Mouse (Mus musculus): ENCODE results near the gene Camk2n1. TPM values are rescaled to one million over a fixed set of nuclear protein-coding genes. Genes with fewer than 3 reads are reported as not detected.
A peak's percentile ranks its signal among the peaks of the same experiment; 100 is the strongest.

Camk2n1 gene
- polyA plus RNA-seq, 1 experiment from 2014 or later, result 2.4 TPM

- Histone ChIP-seq H3K27me3 (peaks cover 28% of the 10 kb centered on the region), H3K4me1 (peaks cover 8% of the 10 kb centered on the region), H3K4me2 (no peak overlapping the region), H3K36me3 (no peaks in the 10 kb centered on the region), H3K27ac (no peak overlapping the region), H3K4me3 (no peak overlapping the region), H3K9ac (no peak overlapping the region), H3K9me3 (no peaks in the 10 kb centered on the region)
- ATAC-seq (ENCODE audit: insufficient number of reproducible peaks, insufficient read depth, low FRiP score, low TSS enrichment, low read depth), result no peak
- WGBS, result 65% methylated on average over 7 of the region's 7 CpGs
Measured at GRCm38 (mm10) chr4:138471241-138471640, 17.1 kb downstream of the Camk2n1 start.

GRCm38 (mm10) chr4:138479595-138479994 is 25.5 kb downstream of the Camk2n1 start:
- H3K4me1 ChIP-seq, result no peaks in the 10 kb centered on the region

DNA sequence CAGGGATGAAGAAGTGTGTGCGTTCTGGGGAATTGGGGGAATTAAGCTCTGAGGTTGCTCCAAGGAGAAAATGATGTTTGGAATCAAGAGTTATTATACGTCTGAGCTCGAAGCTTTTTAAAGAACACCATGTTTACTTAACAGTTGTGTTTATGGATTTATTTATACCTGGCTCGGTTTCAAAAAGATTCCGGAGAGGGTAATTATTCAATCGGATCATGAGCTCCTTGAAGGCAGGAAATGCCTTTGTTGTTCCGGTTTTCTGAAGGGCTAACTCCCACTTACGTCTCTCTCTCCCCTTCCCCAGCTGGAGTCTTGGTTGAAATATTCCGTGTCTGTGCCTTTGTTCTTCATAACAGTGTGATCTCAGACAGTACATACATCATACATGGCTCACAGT is 26.8 kb downstream of the Camk2n1 start:
- no peaks in the 10 kb centered on the region for H3K36me3 ChIP-seq

More at GRCm38 (mm10) chr4:138479595-138479994, 25.5 kb downstream of the Camk2n1 start:
- H3K9me3 ChIP-seq, result no peaks in the 10 kb centered on the region
- WGBS, result 69% methylated on average over 7 of the region's 7 CpGs
- no peaks in the 10 kb centered on the region for H3K36me3 ChIP-seq
- no peak overlapping the region for H3K4me3 ChIP-seq
- no peak overlapping the region for H3K4me2 ChIP-seq
- no peak overlapping the region for H3K27ac ChIP-seq
- no peak for ATAC-seq (ENCODE audit: insufficient number of reproducible peaks, insufficient read depth, low FRiP score, low TSS enrichment, low read depth)
- H3K27me3 ChIP-seq, result peaks cover 25% of the 10 kb centered on the region
- no peak overlapping the region for H3K9ac ChIP-seq

DNA sequence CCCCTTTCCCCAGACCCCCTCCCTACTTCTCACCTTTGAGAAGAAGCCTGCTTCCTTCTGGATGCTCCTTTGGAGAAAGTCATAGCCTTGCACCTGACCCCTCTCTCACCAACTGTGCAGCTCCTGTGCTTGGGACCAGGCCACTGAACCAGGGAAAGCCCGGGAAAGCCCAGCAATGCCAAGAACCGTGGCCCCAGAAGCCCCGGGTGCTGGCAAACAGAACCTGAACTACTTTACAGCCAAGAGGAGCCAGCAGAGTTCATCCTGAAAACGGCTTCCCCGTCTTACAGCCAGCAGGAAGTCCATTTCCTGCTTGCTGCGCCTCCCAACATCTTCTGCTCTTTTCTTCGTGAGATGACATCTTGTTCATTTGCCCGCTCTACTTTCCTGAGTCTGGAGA is 28.6 kb downstream of the Camk2n1 start:
- WGBS, result 75% methylated on average over 8 of the region's 8 CpGs
- no peak overlapping the region for H3K4me2 ChIP-seq

More for the DNA sequence above, 26.8 kb downstream of the Camk2n1 start:
- no peak overlapping the region for H3K4me3 ChIP-seq
- H3K27me3 ChIP-seq, result peaks cover 19% of the 10 kb centered on the region
- no peak overlapping the region for H3K9ac ChIP-seq
- H3K4me2 ChIP-seq, result no peak overlapping the region
- 27% methylated on average over 9 of the region's 9 CpGs for WGBS
- no peaks in the 10 kb centered on the region for H3K9me3 ChIP-seq
- H3K4me1 ChIP-seq, result no peaks in the 10 kb centered on the region
- ATAC-seq (ENCODE audit: insufficient number of reproducible peaks, insufficient read depth, low FRiP score, low TSS enrichment, low read depth), result no peak
- no peak overlapping the region for H3K27ac ChIP-seq

GRCm38 (mm10) chr4:138488241-138488640 is 34.1 kb downstream of the Camk2n1 start:
- Histone ChIP-seq H3K36me3 (no peaks in the 10 kb centered on the region), H3K4me3 (no peak overlapping the region), H3K27ac (no peak overlapping the region), H3K4me2 (no peak overlapping the region), H3K4me1 (0 out of 2 replicates have a peak, but pooled peaks cover 5% of the 10 kb centered on the region), H3K9ac (no peak overlapping the region), H3K27me3 (no peaks in the 10 kb centered on the region), H3K9me3 (no peaks in the 10 kb centered on the region)
- 56% methylated on average over 8 of the region's 8 CpGs for WGBS
- no peak for ATAC-seq (ENCODE audit: insufficient number of reproducible peaks, insufficient read depth, low FRiP score, low TSS enrichment, low read depth)

More for the DNA sequence above, 28.6 kb downstream of the Camk2n1 start:
- Histone ChIP-seq H3K4me1 (no peaks in the 10 kb centered on the region), H3K36me3 (no peaks in the 10 kb centered on the region), H3K27ac (no peak overlapping the region), H3K27me3 (peaks cover 8% of the 10 kb centered on the region; the same call in 1 of the 2 replicates), H3K9me3 (no peaks in the 10 kb centered on the region), H3K9ac (no peak overlapping the region), H3K4me3 (no peak overlapping the region)
- no peak for ATAC-seq (ENCODE audit: insufficient number of reproducible peaks, insufficient read depth, low FRiP score, low TSS enrichment, low read depth)

DNA sequence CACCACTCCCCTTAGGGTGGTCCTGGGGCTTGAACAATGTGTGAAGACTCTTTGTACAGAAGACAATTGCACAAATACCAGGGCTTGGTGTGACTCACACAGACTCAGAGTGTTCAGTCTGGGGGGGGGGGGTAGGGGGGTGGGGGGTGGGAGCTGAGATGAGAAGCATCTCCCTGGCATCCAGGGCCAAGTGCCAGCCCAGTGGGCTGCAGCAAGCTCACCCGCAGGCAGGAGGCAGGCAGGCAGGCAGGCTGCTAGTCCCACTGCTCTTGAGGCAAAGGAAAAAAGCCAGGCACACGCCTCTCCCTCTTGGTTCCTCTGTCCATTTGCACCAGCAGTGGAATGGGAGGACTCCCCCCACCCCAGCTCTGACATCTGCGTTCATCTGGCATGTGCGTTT is 37.0 kb downstream of the Camk2n1 start:
- Histone ChIP-seq H3K9ac (no peak overlapping the region), H3K4me3 (no peak overlapping the region), H3K27ac (no peak overlapping the region), H3K27me3 (no peaks in the 10 kb centered on the region; the same call in 1 of the 2 replicates), H3K4me2 (no peak overlapping the region), H3K4me1 (peaks cover 27% of the 10 kb centered on the region), H3K36me3 (no peaks in the 10 kb centered on the region), H3K9me3 (no peaks in the 10 kb centered on the region)
- ATAC-seq (ENCODE audit: insufficient number of reproducible peaks, insufficient read depth, low FRiP score, low TSS enrichment, low read depth), result no peak
- WGBS, result 71% methylated on average over 4 of the region's 4 CpGs

DNA sequence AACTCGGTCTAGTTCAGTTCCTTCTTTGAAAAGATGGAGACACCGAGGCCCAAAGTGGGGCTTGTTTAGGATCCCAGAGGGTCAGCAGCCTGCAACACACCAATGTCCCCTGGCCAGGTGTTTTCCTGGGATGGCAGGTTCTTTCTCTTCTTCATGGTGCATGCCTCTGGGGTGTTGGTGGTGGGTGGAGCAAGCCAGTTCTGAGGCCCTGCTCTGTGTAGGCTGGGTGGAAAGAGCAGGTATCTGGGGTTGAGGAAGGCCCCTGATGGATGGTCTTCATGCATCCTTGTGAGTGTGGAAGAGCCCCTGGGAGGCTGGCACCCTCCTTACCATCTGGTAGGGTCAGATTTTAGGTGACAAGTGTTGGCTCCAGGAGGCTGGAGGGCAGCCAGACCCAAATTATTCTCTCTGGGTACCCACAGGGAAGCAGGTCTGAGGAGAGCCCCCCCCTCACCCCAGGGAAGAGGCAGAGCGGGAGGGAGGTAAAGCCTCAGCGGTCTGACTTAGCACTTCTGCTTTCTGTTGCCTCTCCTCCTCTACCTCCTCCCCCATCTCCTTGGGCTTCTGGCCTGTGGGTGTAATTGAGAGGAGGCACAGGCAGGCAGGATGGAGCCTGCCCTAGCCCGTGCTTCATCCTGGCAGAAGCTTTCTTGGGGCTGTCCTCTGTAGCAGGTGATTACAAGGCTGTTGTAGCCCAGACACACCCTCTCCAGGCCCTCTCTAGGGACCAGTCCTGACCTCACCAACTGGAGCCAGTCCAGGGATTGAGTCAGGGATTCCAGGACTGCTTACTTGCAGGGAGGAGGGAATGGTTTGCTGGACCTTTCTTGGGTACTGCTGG is 39.3 kb downstream of the Camk2n1 start:
- no peak overlapping the region for H3K9ac ChIP-seq
- H3K4me1 ChIP-seq, result peaks cover 33% of the 10 kb centered on the region
- H3K9me3 ChIP-seq, result no peaks in the 10 kb centered on the region
- peak; percentile 29; the same call in 1 of the 2 replicates for ATAC-seq (ENCODE audit: insufficient number of reproducible peaks, insufficient read depth, low FRiP score, low TSS enrichment, low read depth)
- H3K4me2 ChIP-seq, result no peak overlapping the region
- H3K36me3 ChIP-seq, result no peaks in the 10 kb centered on the region
- WGBS, result 41% methylated on average over 5 of the region's 5 CpGs
- H3K27me3 ChIP-seq, result no peaks in the 10 kb centered on the region; the same call in 1 of the 2 replicates
- H3K4me3 ChIP-seq, result no peak overlapping the region
- no peak overlapping the region for H3K27ac ChIP-seq

DNA sequence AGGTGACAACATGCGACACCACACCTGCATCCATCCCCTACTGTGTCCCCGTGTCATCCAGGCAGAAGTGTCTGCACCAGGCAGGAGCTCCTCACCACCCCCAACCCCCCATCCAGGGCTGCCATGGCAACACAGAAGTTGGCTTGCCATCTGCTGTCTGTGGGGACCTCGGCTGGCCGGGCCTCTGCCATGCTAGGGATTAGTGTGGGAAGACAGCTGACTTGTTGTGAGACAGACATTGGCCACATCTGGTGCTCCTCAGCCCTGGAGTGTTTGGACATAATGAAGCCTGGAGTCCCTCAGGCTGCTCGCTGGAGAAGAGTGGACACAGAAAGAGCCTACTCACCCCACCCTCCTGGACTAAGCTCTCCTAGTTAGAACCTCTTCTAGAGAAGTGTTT is 40.8 kb downstream of the Camk2n1 start:
- H3K9ac ChIP-seq, result no peak overlapping the region
- no peak overlapping the region for H3K27ac ChIP-seq

GRCm38 (mm10) chr4:138495775-138496174 is 41.7 kb downstream of the Camk2n1 start:
- H3K9ac ChIP-seq, result peak overlapping the region; percentile 22; the same call in 1 of the 2 replicates
- 9% methylated on average over 13 of the region's 13 CpGs for WGBS

More for the DNA sequence above, 40.8 kb downstream of the Camk2n1 start:
- no peaks in the 10 kb centered on the region for H3K9me3 ChIP-seq
- no peak for ATAC-seq (ENCODE audit: insufficient number of reproducible peaks, insufficient read depth, low FRiP score, low TSS enrichment, low read depth)
- WGBS, result 28% methylated on average over 5 of the region's 5 CpGs
- no peaks in the 10 kb centered on the region; the same call in 1 of the 2 replicates for H3K27me3 ChIP-seq
- no peak overlapping the region for H3K4me2 ChIP-seq
- H3K4me3 ChIP-seq, result no peak overlapping the region
- H3K4me1 ChIP-seq, result peaks cover 28% of the 10 kb centered on the region
- no peaks in the 10 kb centered on the region for H3K36me3 ChIP-seq

DNA sequence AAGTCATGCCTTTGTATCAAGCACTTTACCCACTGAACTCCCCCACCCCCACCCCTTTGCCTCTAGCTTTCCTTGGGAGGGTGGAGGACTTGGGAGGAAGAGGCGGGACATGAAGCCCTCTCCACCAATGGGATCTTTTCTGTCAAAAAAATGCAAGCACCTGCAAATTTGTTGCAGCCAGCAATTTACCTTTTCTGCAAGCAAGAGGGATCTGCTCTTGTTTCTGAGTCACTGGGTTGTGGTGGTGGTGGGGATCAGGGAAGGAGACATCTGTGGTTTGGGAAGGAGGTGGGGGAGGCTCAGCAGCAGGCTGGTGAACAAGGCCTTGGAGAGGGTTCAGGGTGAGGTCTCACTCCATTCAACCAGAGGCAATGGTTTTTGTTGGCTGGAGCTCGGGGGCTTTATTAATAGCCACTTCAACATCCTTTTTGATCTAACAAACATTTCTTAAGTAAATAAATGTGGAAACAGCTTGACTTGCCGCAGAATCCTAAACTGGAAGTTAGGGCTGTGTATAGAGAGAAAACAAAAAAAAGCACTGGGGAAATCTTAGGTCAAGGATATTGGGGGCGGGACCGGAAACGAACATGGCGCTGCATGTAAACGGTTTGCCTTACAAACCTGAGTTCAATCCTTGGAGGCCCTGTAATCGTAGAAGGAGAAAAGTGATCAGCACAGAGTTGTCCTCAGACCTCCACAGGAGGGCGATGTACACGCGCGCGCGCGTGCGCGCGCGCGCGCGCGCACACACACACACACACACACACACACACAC is 42.8 kb downstream of the Camk2n1 start:
- no peak overlapping the region for H3K9ac ChIP-seq
- H3K4me1 ChIP-seq, result peaks cover 28% of the 10 kb centered on the region
- no peaks in the 10 kb centered on the region; the same call in 1 of the 2 replicates for H3K27me3 ChIP-seq
- H3K4me3 ChIP-seq, result no peak overlapping the region
- 73% methylated on average over 23 of the region's 24 CpGs for WGBS
- no peaks in the 10 kb centered on the region for H3K9me3 ChIP-seq
- no peak overlapping the region for H3K4me2 ChIP-seq
- no peaks in the 10 kb centered on the region for H3K36me3 ChIP-seq
- ATAC-seq (ENCODE audit: insufficient number of reproducible peaks, insufficient read depth, low FRiP score, low TSS enrichment, low read depth), result no peak
- no peak overlapping the region for H3K27ac ChIP-seq

More at GRCm38 (mm10) chr4:138495775-138496174, 41.7 kb downstream of the Camk2n1 start:
- H3K36me3 ChIP-seq, result no peaks in the 10 kb centered on the region
- peaks cover 28% of the 10 kb centered on the region for H3K4me1 ChIP-seq
- no peak overlapping the region for H3K27ac ChIP-seq
- H3K4me3 ChIP-seq, result no peak overlapping the region
- H3K27me3 ChIP-seq, result no peaks in the 10 kb centered on the region; the same call in 1 of the 2 replicates
- peak overlapping the region; percentile 39 for H3K4me2 ChIP-seq
- H3K9me3 ChIP-seq, result no peaks in the 10 kb centered on the region
- ATAC-seq (ENCODE audit: insufficient number of reproducible peaks, insufficient read depth, low FRiP score, low TSS enrichment, low read depth), result no peak

GRCm38 (mm10) chr4:138499856-138500645 is 45.9 kb downstream of the Camk2n1 start:
- ATAC-seq (ENCODE audit: insufficient number of reproducible peaks, insufficient read depth, low FRiP score, low TSS enrichment, low read depth), result no peak
- Histone ChIP-seq H3K4me3 (no peak overlapping the region), H3K27ac (no peak overlapping the region), H3K36me3 (no peaks in the 10 kb centered on the region), H3K27me3 (peaks cover 16% of the 10 kb centered on the region), H3K9me3 (no peaks in the 10 kb centered on the region), H3K4me2 (no peak overlapping the region), H3K4me1 (peaks cover 24% of the 10 kb centered on the region), H3K9ac (no peak overlapping the region)
- 81% methylated on average over 21 of the region's 21 CpGs for WGBS
